Mouse (Mus musculus): ENCODE data around the gene Adtrp. TPM values are rescaled to one million over a fixed set of nuclear protein-coding genes. Genes with fewer than 3 reads are reported as not detected.

The Adtrp gene
- total RNA-seq, 2 experiments from 2014 or later = 0.79 to 2.6 TPM

GRCm38 (mm10) chr13:41784889-41785701 is 62.4 kb downstream of the Adtrp start:
- intact Hi-C loops (cut with DNase I) = no loop called here

GRCm38 (mm10) chr13:41780296-41780695 is 67.2 kb downstream of the Adtrp start:
- no peak for DNase-seq
- intact Hi-C loops (cut with DNase I) = no loop called here

More at GRCm38 (mm10) chr13:41784889-41785701, 62.4 kb downstream of the Adtrp start:
- no peak for DNase-seq

GRCm38 (mm10) chr13:41779603-41780180 is 67.8 kb downstream of the Adtrp start:
- no peak for DNase-seq
- intact Hi-C loops (cut with DNase I) = no loop called here

- intact Hi-C loops (cut with DNase I) = no loop called here
- no peak for DNase-seq
Observed at GRCm38 (mm10) chr13:41773812-41774376, 73.6 kb downstream of the Adtrp start.

GRCm38 (mm10) chr13:41771061-41771460 is 76.4 kb downstream of the Adtrp start:
- intact Hi-C loops (cut with DNase I) = no loop called here
- DNase-seq = no peak

GRCm38 (mm10) chr13:41767941-41768340 is 79.5 kb downstream of the Adtrp start:
- intact Hi-C loops (cut with DNase I) = no loop called here
- no peak for DNase-seq

- DNase-seq = no peak
- intact Hi-C loops (cut with DNase I) = loop anchor here (5.0 kb wide), 1 partner anchor 85 kb away; the partner anchor contains the start of gene Adtrp
Observed at GRCm38 (mm10) chr13:41761986-41762385, 85.5 kb downstream of the Adtrp start.

GRCm38 (mm10) chr13:41760484-41760883 is 87.0 kb downstream of the Adtrp start:
- DNase-seq = peak in 1 of 2 experiments; percentile 22

GRCm38 (mm10) chr13:41758550-41759465 is 88.7 kb downstream of the Adtrp start:
- no peak for DNase-seq
- intact Hi-C loops (cut with DNase I) = no loop called here

More at GRCm38 (mm10) chr13:41760484-41760883, 87.0 kb downstream of the Adtrp start:
- intact Hi-C loops (cut with DNase I) = loop anchor here (5.0 kb wide), 1 partner anchor 87 kb away; the partner anchor contains the start of gene Adtrp

- intact Hi-C loops (cut with DNase I) = no loop called here
- no peak for DNase-seq
Observed at GRCm38 (mm10) chr13:41753114-41753513, 94.4 kb downstream of the Adtrp start.

- intact Hi-C loops (cut with DNase I) = no loop called here
- DNase-seq = no peak
Observed at GRCm38 (mm10) chr13:41750481-41750880, 97.0 kb downstream of the Adtrp start.

- peak in 1 of 2 experiments; percentile 29 for DNase-seq
- intact Hi-C loops (cut with DNase I) = loop anchor here (5.0 kb wide), 5 partner anchors 107 to 838 kb away; partner anchors contain the start of genes Edn1 and Hivep1
Observed at GRCm38 (mm10) chr13:41748866-41749265, 98.6 kb downstream of the Adtrp start.

GRCm38 (mm10) chr13:41747691-41748090 is 99.8 kb downstream of the Adtrp start:
- intact Hi-C loops (cut with DNase I) = loop anchor here (5.0 kb wide), 5 partner anchors 105 to 840 kb away; partner anchors contain the start of genes Edn1 and Hivep1
- DNase-seq = no peak

- peak in 1 of 2 experiments; percentile 20 for DNase-seq
- intact Hi-C loops (cut with DNase I) = loop anchor here (1.0 to 5.0 kb wide), 6 partner anchors 105 to 840 kb away; partner anchors contain the start of genes Edn1 and Hivep1
Observed at GRCm38 (mm10) chr13:41746971-41747615, 100.4 kb downstream of the Adtrp start.

GRCm38 (mm10) chr13:41740456-41741085 is 106.9 kb downstream of the Adtrp start:
- intact Hi-C loops (cut with DNase I) = no loop called here
- DNase-seq = no peak

GRCm38 (mm10) chr13:41737628-41738309 is 109.7 kb downstream of the Adtrp start:
- intact Hi-C loops (cut with DNase I) = no loop called here
- peak; percentile 41 to 42 for DNase-seq

- intact Hi-C loops (cut with DNase I) = no loop called here
- peak in 1 of 2 experiments; percentile 9 for DNase-seq
Observed at GRCm38 (mm10) chr13:41729660-41730059, 117.8 kb downstream of the Adtrp start.

GRCm38 (mm10) chr13:41727803-41728202 is 119.7 kb downstream of the Adtrp start:
- intact Hi-C loops (cut with DNase I) = no loop called here
- DNase-seq = no peak

All from heart, postnatal 36 days (tissue).